Mouse (Mus musculus) heart, embryonic 11.5 days (tissue): Measurements from ENCODE around the gene Rad9b. TPM values are rescaled to one million over a fixed set of nuclear protein-coding genes. Genes with fewer than 3 reads are reported as not detected.

ENCODE experiments used
- ATAC-seq: fragments of 200-750 bp; cut with Nextera tagmentation; replicated peaks from 2 replicates; pipeline ENCODE4 v1.8.0; 2017; ENCODE audit warnings: moderate library complexity; ENCODE audit not compliant: insufficient number of reproducible peaks, low FRiP score, low TSS enrichment
- H3K27ac ChIP-seq: fragments of 300-500 bp; sonication (generic); 2 replicates; pipeline ENCODE4 v1.5.1; 2014; ENCODE audit warnings: mild to moderate bottlenecking, low read depth, low read length
- H3K27me3 ChIP-seq: fragments of 300-500 bp; sonication (generic); 2 replicates; pipeline ENCODE4 v1.6.1; 2014; ENCODE audit warnings: mild to moderate bottlenecking, low read length, mixed read lengths; ENCODE audit not compliant: control insufficient read depth, insufficient read depth
- H3K36me3 ChIP-seq: fragments of 300-500 bp; sonication (generic); 2 replicates; pipeline ENCODE4 v1.6.1; 2014; ENCODE audit warnings: mild to moderate bottlenecking, low read length, moderate library complexity, mixed read lengths; ENCODE audit not compliant: control insufficient read depth, insufficient read depth
- H3K4me1 ChIP-seq: fragments of 300-500 bp; sonication (generic); 2 replicates; pipeline ENCODE4 v1.6.1; 2014; ENCODE audit warnings: low read length; ENCODE audit not compliant: control insufficient read depth, insufficient read depth
- H3K4me2 ChIP-seq: fragments of 300-500 bp; sonication (generic); 2 replicates; pipeline ENCODE4 v1.6.1; 2014; ENCODE audit warnings: mild to moderate bottlenecking, moderate library complexity
- H3K4me3 ChIP-seq: fragments of 300-500 bp; sonication (generic); 2 replicates; pipeline ENCODE4 v1.5.1; 2014; ENCODE audit warnings: low read depth, low read length
- H3K9ac ChIP-seq: fragments of 300-500 bp; sonication (generic); 2 replicates; pipeline ENCODE4 v1.6.1; 2014; ENCODE audit warnings: mild to moderate bottlenecking, low read depth, low read length, moderate library complexity
- H3K9me3 ChIP-seq: fragments of 300-500 bp; sonication (generic); replicated peaks from 2 replicates; pipeline ENCODE4 v1.6.1; 2016; ENCODE audit warnings: low read length; ENCODE audit not compliant: control insufficient read depth
- WGBS: fragments of 180-500 bp; shearing (Covaris S2); extraction: QIAGEN DNeasy Blood & Tissue Kit; methylation state at CpG from one replicate; pipeline ENCODE4 v1.1.7; 2014; ENCODE audit not compliant: insufficient replicate concordance; 5-methylcytosine and 5-hydroxymethylcytosine counted together
- polyA plus RNA-seq: library from polyadenylated mRNA; unstranded; fragments of >200 nt; fragmentation: Nextera tagmentation; extraction: Ambion mirVana; gene quantifications from 2 replicates; pipeline ENCODE4 v1.2.1, GENCODE M21; 2014

The Rad9b gene
- polyA plus RNA-seq, result 4.5 and 5.0 TPM in 2 replicates

DNA sequence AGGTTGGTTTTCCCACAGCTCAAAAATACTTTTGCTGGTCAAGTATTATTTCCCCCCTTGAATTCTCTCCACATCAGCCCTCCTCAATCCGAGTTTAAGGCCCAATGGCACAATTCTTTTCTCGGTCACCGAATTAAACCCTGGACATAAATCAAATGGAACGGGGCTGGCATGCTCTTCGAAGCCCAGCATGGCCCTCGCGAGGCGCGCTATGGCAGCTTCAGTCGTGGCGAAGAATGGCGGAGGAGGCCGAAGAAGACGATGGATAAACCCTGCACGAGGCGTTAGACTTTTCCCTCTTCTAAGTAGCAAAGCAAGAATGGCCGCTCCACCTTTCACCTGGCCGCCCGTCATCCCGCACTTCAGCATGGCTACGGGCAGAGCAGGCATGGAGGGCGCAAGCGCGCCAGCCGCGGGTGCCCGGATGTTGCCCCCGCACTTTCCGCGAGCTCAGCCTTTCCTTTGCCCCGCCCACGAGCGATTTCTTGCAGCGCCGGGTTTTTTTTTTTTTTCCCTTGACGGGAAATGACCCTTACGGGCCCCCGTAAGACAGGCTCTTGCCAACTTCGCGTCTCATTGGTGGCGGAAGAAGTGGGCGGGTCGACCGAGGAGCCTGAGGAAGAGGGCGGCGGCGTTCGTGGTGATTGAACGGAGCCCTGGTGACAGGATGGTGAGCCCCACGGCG lies at the start of gene Rad9b, which contains the start of gene Vps29:
Rad9b (minus strand) TSS at position 427 of the 685 bp plus-strand sequence.
Vps29 (plus strand) TSS at position 563 of the 685 bp plus-strand sequence.
- 3% methylated on average over 51 of the region's 51 CpGs for WGBS
- ATAC-seq, result peak; percentile 89
- peak within 1 kb of the TSS; percentile 94 for H3K4me3 ChIP-seq
- no peaks in the 10 kb centered on the region; the same call in 1 of the 2 replicates for H3K4me1 ChIP-seq
- H3K27me3 ChIP-seq, result no peaks in the 10 kb centered on the region
- H3K36me3 ChIP-seq, result no peaks in the 10 kb centered on the region
- peak within 1 kb of the TSS; percentile 82 for H3K27ac ChIP-seq
- H3K9me3 ChIP-seq, result no peaks in the 10 kb centered on the region
- H3K4me2 ChIP-seq, result peak within 1 kb of the TSS; percentile 84
- peak within 1 kb of the TSS; percentile 93 for H3K9ac ChIP-seq

DNA sequence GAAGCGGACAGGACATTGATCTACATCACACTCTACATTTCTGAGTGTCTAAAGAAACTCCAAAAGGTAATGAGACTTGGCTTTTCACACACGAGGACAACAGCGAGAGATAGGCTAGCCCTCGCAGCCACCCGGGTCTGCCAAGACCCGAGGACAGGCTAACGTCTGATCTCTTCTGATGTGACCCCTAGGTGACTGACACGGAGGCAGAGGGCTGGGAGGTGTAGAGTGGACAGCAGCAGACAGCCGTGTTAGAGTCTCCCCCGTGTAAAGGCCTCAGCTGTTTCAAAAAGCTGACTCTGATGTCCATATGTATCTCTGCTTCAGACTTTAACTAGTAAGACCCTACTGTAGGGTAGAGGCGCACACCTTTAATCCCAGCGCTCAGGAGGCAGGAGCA lies 49.3 kb upstream of the Rad9b start:
- no peak for ATAC-seq
- H3K4me3 ChIP-seq, result no peak overlapping the region
- H3K9me3 ChIP-seq, result no peaks in the 10 kb centered on the region
- H3K27ac ChIP-seq, result no peak overlapping the region
- H3K4me2 ChIP-seq, result no peak overlapping the region
- WGBS, result 91% methylated on average over 12 of the region's 12 CpGs
- H3K27me3 ChIP-seq, result no peaks in the 10 kb centered on the region
- peaks cover 30% of the 10 kb centered on the region for H3K36me3 ChIP-seq
- no peak overlapping the region for H3K9ac ChIP-seq
- H3K4me1 ChIP-seq, result peaks cover 5% of the 10 kb centered on the region; the same call in 1 of the 2 replicates

DNA sequence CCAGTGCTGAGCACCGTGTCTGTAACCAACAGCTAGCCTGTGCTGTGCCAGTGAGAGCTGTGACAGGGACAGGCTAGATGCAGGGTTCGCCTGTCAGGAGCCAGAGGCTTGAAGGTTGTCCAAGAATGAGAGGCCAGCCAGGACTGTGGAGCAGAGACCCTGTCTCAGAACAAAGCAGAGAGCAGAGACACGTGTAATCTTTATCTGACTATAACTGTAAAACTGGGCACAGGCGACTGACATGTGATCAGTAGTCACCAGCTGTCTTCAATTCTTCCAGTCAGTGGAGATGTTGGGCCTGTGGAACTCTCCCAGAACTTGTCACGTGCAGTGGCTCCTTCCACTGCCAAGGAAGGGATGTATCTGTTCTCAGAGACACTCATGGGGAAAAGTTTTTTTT lies 48.7 kb upstream of the Rad9b start:
- H3K4me2 ChIP-seq, result no peak overlapping the region
- H3K4me1 ChIP-seq, result peaks cover 5% of the 10 kb centered on the region; the same call in 1 of the 2 replicates
- H3K27me3 ChIP-seq, result no peaks in the 10 kb centered on the region
- 77% methylated on average over 5 of the region's 5 CpGs for WGBS
- ATAC-seq, result no peak
- no peak overlapping the region for H3K4me3 ChIP-seq
- H3K9ac ChIP-seq, result no peak overlapping the region
- H3K27ac ChIP-seq, result no peak overlapping the region
- H3K9me3 ChIP-seq, result no peaks in the 10 kb centered on the region
- peaks cover 32% of the 10 kb centered on the region for H3K36me3 ChIP-seq

DNA sequence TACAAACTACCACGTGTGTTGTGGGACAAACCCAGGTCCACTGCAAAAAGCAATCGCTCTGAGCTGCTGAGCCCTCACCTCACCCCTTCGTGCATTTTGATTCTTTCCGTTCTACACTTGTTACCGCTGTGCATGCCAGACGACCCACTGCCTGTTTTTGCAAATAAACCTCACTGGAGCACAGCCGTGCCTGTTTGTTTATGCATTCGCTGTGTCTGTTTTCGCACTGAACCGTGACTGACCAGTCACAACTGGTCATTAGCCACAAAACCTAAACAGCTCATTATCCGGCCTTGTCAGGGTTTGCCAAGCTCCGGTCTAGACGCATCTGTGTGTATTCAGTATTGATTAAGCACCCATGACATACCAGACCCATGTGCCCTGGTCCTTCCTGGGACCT lies 48.1 kb upstream of the Rad9b start:
- H3K9ac ChIP-seq, result no peak overlapping the region
- peaks cover 5% of the 10 kb centered on the region; the same call in 1 of the 2 replicates for H3K4me1 ChIP-seq
- no peaks in the 10 kb centered on the region for H3K27me3 ChIP-seq
- no peak for ATAC-seq
- H3K4me2 ChIP-seq, result no peak overlapping the region
- no peaks in the 10 kb centered on the region for H3K9me3 ChIP-seq
- 88% methylated on average over 13 of the region's 13 CpGs for WGBS
- H3K36me3 ChIP-seq, result peaks cover 32% of the 10 kb centered on the region
- H3K4me3 ChIP-seq, result no peak overlapping the region
- H3K27ac ChIP-seq, result no peak overlapping the region

GRCm38 (mm10) chr5:122401303-122401640 lies 47.2 kb upstream of the Rad9b start:
- H3K4me2 ChIP-seq, result no peak overlapping the region
- H3K27me3 ChIP-seq, result no peaks in the 10 kb centered on the region
- H3K27ac ChIP-seq, result no peak overlapping the region
- peaks cover 5% of the 10 kb centered on the region; the same call in 1 of the 2 replicates for H3K4me1 ChIP-seq
- 22% methylated on average over 8 of the region's 8 CpGs for WGBS
- H3K36me3 ChIP-seq, result peaks cover 29% of the 10 kb centered on the region
- no peak for ATAC-seq
- no peak overlapping the region for H3K4me3 ChIP-seq
- no peaks in the 10 kb centered on the region for H3K9me3 ChIP-seq
- H3K9ac ChIP-seq, result no peak overlapping the region

- no peak for ATAC-seq
- H3K36me3 ChIP-seq, result peaks cover 29% of the 10 kb centered on the region
- WGBS, result 66% methylated on average over 18 of the region's 18 CpGs
- no peak overlapping the region for H3K4me3 ChIP-seq
- no peak overlapping the region for H3K27ac ChIP-seq
- no peak overlapping the region for H3K4me2 ChIP-seq
- no peaks in the 10 kb centered on the region for H3K27me3 ChIP-seq
- no peak overlapping the region for H3K9ac ChIP-seq
- peaks cover 5% of the 10 kb centered on the region; the same call in 1 of the 2 replicates for H3K4me1 ChIP-seq
- H3K9me3 ChIP-seq, result no peaks in the 10 kb centered on the region
These were observed 46.7 kb upstream of the Rad9b start for GRCm38 (mm10) chr5:122400628-122401302.

GRCm38 (mm10) chr5:122399871-122400270 lies 45.8 kb upstream of the Rad9b start:
- Histone ChIP-seq H3K4me2 (no peak overlapping the region), H3K9me3 (no peaks in the 10 kb centered on the region), H3K9ac (no peak overlapping the region), H3K4me1 (peaks cover 5% of the 10 kb centered on the region; the same call in 1 of the 2 replicates), H3K27ac (no peak overlapping the region), H3K27me3 (no peaks in the 10 kb centered on the region), H3K4me3 (no peak overlapping the region), H3K36me3 (peaks cover 21% of the 10 kb centered on the region)
- 90% methylated on average over 8 of the region's 8 CpGs for WGBS
- no peak for ATAC-seq

- Histone ChIP-seq H3K9me3 (no peaks in the 10 kb centered on the region), H3K9ac (no peak overlapping the region), H3K4me3 (no peak overlapping the region), H3K4me1 (peaks cover 11% of the 10 kb centered on the region), H3K4me2 (no peak overlapping the region), H3K27ac (peak overlapping the region; percentile 47; the same call in 1 of the 2 replicates), H3K36me3 (peaks cover 14% of the 10 kb centered on the region), H3K27me3 (no peaks in the 10 kb centered on the region)
- 91% methylated on average over 8 of the region's 8 CpGs for WGBS
- ATAC-seq, result no peak
These were observed 43.5 kb upstream of the Rad9b start for GRCm38 (mm10) chr5:122397495-122397894.
